Mouse (Mus musculus) layer of hippocampus, postnatal 25 days (tissue): ENCODE measurements at regions not wholly inside any gene's neighbourhood (a gene's known extent, or its start where the extent isn't known, plus 50 kb on each side); places are given as distances from the start of the nearest gene placed in this dataset.
A peak's percentile ranks its signal among the peaks of the same experiment; 100 is the strongest.

Source experiments
- DNase-seq, 2 experiments: peaks; one replicate each; pipeline ENCODE4 v3.0.0; 2022; ENCODE audit warnings: mixed read lengths in 2 of 2, low spot score in 1 of 2; ENCODE audit errors: extremely low spot score in 1 of 2

DNA sequence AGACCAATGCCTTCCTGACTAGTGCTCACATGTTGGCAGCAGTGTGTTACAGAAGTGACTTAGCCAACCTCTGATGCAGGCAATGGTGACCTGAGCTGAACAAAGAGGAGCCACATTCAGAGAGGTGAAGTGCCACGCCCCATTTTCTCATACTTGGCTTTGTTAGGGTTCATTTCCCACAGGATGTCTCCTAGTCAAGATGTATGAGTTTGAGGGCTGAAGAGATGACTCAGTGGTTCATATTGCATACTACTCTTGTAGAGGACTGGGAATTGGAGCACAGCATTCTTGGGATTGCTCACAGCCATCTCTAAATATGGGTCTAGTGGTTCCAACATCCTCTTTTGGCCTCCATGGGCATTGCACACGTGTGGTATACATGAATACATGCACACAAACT lies 478.9 kb upstream of the Sox9 start:
- DNase-seq, result no peak

DNA sequence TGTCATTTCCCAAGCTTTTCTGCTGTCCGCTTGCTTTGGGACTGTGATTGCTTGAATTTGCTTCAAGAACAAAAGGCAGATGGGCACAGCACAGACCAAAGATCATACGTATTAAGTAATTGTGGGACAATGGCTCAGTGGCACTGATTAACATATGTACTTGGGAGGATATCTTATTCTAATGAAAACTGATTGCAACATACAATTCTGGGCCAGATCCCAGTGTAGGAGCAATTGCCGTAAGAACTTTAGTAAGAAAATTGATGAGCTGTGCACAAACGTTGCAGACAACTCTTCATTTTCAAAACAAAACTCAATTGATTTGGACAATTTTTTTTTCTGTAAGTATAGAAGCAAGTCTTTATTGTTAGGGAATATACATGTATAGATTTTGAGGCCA lies 456.2 kb upstream of the Sox9 start:
- DNase-seq, result no peak

GRCm38 (mm10) chr11:112327606-112328005 lies 454.4 kb upstream of the Sox9 start:
- DNase-seq, result no peak

- DNase-seq, result no peak
These were observed 436.9 kb upstream of the Sox9 start for GRCm38 (mm10) chr11:112345133-112345532.

- DNase-seq, result no peak
These were observed 436.4 kb upstream of the Sox9 start for GRCm38 (mm10) chr11:112345586-112345985.

DNA sequence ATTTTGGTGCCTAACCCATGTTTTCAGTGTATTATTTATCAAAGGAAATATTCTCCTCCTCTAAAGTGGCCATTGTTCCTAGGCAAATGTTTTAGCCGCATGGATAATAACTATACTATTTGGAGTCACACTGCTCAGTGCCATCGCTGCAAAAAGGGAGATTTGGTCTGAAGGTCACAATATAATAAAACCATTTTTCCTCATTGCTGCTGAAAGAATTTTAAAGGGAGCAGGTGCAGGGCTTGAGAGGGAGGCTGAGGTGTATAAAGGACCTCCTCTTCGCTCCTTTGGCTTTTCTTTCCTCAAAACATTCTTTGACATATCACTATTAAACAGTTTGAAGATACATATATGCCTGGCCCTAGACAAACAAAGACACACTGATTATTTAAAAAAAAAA lies 435.9 kb upstream of the Sox9 start:
- DNase-seq, result no peak

DNA sequence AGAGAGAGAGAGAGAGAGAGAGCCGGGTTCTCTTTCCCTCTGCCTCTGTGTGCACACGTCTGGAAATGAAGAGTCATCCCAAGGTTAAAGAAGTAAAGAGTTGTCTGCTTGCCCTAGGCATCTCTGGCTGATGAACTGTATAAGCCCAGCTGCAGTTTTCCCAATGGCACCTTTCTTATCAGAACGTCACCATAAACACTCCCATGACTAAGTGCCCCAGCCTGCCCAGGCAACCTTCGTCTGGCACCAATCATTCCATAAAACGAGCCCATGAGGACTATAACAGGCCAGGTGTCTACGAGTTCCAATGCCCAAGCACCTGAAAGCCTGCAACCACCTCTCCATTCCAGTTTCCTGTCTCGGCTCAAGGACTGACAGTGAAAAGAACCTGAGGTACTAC lies 435.5 kb upstream of the Sox9 start:
- DNase-seq, result no peak

DNA sequence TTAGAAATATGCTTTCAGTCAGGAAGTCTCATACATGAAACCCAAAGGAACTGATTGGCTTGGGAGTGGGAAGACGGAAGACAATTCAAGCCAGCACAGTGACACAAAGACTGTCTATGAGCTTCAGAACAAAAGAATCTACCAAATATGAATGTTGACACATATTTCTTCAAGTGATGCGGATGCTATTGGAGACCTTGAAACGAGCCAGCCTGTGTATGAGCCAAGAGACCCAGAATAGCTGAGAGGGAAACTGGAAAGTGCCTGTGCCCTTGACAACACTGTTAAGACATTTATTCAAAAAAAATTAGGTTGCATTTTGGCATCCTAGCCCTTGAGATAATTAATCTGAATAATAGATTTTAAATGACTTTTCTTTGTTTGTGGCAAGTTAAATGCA lies 426.7 kb upstream of the Sox9 start:
- no peak for DNase-seq

- no peak for DNase-seq
These were observed 415.3 kb upstream of the Sox9 start for GRCm38 (mm10) chr11:112366715-112367114.

DNA sequence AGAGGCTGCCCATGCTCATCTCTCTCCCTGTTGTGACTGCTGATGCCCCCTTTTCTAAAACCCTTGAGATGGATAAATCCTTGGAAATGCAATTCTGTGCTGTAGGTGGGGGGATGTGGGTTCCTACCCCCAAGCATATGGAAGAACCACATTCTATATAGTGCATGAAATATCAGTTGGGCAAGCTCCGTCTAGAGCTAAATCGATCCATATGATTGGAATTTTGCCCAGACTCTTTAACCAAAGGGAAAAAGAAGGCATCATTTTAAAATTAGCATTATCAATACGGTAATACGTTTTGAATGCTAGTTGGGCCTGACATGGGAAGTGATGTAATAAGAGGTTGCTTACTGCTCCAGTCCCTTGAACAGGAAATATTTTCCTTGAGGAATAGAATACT lies 411.1 kb upstream of the Sox9 start:
- DNase-seq, result no peak

DNA sequence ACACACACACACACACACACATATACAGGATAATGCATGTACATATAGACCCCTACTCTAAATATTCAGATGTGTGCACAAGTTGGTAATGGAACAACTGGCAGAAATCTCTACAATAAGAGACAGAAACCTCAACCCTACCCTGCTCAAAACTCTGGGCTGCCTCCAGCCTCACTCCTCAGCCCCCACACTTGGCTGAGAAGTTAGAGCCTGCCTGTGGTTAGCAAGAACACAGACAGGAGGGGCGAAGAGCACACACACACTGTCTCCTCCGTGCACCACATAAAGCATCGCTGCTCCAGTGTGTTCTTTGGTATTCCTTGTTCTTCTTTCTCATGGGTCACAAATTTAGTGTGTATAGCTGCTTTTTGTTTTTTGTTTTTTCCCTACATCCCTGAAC lies 382.0 kb upstream of the Sox9 start:
- DNase-seq, result no peak

DNA sequence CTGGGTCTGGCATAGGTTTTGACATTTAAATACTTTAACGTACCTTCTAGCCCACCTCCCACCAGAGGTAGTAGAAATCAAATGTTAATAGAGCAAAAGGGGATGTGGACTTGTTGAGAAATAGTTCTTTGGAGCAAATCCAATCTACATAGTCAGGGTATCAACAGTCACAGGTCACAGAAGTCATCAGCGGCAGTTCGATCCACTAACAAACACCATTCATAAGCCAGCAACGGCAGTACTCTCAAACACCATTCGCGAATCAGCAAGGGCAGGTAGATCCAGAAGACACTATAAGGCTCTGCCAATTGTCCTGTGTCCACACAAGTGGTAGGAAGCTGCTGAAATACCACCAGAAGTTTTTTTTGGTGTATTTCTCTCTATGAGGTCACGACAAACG lies 374.3 kb upstream of the Sox9 start:
- no peak for DNase-seq

DNA sequence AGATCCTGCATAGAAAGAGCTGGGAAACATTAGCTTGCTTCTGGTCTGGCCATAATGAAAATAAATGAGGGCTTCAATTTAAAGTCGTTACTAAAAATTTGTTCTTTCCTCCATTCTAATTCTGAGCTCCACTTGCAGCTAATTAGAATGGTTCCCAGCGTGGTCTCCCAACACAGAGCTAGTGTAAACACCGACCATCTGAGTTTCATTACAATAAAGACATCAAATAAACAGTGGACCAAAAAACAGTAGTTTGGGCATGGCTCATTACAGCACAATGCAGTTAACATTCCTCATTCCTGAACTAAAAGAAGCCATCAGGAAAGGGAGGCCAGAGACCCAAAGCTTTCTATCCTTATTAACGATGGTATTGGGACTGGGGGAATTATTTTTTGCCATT lies 369.6 kb upstream of the Sox9 start:
- DNase-seq, result no peak

GRCm38 (mm10) chr11:112442639-112443038 lies 339.4 kb upstream of the Sox9 start:
- DNase-seq, result no peak

- no peak for DNase-seq
These were observed 338.1 kb upstream of the Sox9 start for GRCm38 (mm10) chr11:112443890-112444289.

- no peak for DNase-seq
These were observed 332.4 kb upstream of the Sox9 start for GRCm38 (mm10) chr11:112449632-112450031.

DNA sequence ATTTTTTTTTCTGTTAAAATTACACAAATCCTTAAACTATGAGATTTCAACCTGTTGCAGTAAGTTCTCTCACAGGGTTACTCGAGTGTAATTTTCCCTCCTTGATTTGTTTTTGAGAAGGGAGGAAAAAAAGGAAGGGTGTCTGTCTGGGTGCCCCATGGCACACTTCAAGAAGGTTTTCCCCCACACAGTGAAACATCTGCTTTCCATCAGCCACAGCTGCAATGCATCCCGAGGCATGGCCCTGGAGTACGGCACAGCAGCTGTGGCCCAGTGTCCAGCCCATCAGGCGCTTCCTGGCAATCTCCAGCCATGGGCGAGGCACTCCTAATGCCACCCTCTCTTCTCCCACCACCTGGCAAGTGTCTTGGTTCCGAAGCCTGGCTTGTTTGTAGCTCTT lies 331.8 kb upstream of the Sox9 start:
- DNase-seq, result no peak

GRCm38 (mm10) chr11:112458075-112458474 lies 323.9 kb upstream of the Sox9 start:
- no peak for DNase-seq

- DNase-seq, result no peak
These were observed 318.9 kb upstream of the Sox9 start for GRCm38 (mm10) chr11:112463121-112463520.

- no peak for DNase-seq
These were observed 317.6 kb upstream of the Sox9 start for GRCm38 (mm10) chr11:112464386-112464785.

GRCm38 (mm10) chr11:112470336-112470735 lies 311.7 kb upstream of the Sox9 start:
- peak in 1 of 2 experiments; percentile 35 for DNase-seq

DNA sequence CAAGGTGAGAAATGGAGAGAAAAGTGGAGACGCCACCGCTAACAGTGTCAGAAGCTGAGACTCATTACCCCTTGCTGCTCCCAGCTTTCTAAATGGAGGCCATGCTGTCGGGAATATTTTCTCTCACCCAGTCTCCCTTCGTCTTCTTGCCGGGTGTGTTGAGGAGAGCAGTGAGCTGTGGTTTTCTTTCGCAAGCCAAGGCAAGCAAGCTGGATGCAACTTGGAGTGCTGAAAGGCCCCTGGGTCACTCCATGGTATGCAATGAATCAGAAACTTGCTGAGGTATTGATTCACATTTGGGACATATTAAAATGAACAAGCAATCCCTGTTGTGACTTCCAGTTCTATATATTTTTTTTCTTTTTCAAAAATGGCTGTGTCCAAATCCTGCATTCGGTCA lies 308.8 kb upstream of the Sox9 start:
- DNase-seq, result no peak

DNA sequence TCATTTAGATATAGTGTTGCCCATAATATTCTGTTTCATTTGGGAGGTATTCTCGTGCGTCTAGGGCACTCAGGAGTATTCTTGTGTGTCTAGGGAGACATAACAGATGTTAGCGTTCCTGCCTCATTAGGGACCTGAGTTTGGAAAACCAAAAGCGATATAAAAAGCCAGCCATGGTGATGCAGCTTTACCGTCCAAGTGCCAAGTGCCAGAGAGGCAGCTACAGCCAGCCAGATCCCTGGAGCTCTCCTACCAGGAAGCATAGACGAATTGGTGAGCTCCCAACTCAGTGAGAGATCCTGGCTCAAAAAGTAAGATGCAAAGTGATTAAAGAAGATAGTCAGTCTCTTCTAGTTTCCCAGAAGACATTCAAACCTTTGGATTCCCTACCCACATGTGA lies 308.3 kb upstream of the Sox9 start:
- no peak for DNase-seq

GRCm38 (mm10) chr11:112480360-112480759 lies 301.7 kb upstream of the Sox9 start:
- no peak for DNase-seq
